Mouse (Mus musculus): ENCODE results near the gene Sema3a. TPM values are rescaled to one million over a fixed set of nuclear protein-coding genes. Genes with fewer than 3 reads are reported as not detected.

Sema3a gene
- total RNA-seq, 2 experiments from 2014 or later, result 1.5 to 1.8 TPM

DNA sequence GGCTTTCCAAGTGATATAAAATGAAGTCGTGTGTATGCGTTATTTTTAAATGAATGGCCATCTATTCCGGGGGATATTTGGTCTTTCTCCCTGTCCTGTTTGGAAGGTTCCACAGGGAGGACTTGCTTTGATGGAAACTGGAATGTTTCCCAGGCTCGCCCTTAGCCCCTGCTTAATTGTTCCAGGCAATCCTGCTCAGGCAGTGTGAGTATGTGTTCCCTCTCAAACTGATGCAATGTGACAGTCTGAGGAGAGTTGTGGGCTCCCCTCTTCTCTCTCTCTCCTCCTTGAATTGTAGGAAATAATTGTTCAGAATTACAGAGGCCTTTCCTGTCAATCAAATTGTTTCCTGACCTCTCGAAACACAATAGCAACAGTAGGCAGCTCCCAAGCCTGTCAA lies 202.1 kb downstream of the Sema3a start:
- no peak for DNase-seq

DNA sequence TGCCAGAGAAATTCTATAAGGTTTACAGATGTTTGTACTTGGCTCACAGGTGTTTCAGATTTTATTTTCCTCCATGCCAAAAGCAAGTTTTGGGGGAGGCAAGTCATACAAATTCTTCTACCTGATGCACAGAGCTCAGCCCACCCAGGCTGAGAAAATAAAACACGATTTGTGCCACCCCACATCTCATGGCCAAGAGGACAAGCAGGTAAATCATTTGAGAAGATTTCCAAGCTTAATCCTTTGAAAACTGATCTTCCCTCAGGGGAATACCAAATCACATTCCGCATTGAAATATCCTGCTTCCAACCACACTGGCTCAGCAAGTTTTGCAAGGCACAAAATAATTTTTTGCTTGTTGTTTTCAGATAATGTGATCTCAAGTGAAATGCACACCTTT lies 206.2 kb downstream of the Sema3a start:
- DNase-seq, result no peak

DNA sequence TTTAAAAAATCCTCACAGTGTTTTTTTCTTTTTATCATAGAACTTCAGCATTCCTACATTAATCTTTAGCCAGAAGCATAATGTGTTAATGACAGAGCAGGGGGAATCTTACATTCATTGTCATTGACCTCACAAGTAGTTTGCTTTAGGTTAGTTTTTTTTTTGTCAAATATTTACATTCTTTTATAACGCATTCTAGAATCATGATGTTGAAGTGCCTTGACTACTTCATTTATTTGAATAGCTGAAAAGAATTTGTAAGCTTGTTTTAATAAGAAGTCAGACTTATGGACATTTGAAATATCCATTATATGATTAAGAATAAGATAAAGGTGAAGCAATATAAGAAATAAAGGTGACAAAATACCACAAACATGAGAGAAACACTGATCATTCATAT lies 212.5 kb downstream of the Sema3a start:
- no peak for DNase-seq

DNA sequence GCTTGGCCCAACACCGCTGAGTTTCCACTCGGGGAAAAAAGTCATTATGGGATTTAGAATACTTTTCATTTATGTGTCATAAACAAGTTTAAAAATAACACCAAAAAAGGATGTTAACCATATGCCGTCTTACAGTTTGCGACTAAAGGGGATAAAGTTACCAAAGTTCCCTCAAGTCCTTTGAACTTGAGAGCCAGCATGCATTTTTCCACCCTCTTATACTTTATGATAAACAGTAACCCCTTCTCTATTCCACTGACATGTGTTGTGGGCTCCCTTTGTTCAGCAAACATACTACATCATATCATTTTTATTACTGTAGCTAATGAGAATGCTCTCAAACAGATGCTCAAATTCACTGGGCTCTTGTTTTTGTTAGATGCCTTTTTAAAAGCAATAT lies 221.9 kb downstream of the Sema3a start:
- no peak for DNase-seq

DNA sequence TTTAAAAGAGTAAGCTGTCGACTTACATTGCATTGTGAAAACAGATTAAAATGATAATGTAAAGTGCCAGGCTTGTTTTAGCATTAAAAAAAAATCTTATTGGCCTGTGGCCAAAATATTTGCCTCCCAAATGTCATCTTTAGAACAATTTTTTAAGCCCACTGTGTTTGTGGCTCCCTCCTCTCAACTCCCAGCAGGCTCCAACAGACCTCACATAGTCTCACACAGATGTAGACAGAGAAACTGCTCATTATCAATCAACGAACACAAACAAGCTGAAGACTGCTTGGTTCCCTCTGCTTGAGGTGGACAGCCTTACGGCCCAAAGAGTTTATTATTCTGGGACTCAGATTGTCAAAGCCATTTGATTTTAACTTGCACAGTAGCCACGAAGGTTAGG lies 226.4 kb downstream of the Sema3a start:
- DNase-seq, result no peak

DNA sequence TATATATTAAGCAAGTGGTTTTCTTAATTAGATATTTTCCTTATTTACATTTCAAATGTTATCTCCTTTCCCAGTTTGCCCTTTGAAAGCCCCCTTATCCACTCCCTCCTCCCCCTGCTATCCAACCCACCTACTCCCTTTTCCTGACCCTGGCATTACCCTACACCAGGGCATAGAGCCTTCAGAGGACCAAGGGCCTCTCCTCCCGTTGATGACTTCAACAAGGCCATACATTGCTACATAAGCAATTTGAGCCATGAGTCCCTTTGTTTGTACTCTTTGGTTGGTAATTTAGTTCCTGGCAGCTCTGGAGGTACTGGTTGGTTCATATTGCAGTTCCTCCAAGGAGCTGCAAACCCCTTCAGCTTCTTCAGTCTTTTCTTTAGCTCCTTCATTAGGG lies 227.8 kb downstream of the Sema3a start:
- DNase-seq, result no peak

DNA sequence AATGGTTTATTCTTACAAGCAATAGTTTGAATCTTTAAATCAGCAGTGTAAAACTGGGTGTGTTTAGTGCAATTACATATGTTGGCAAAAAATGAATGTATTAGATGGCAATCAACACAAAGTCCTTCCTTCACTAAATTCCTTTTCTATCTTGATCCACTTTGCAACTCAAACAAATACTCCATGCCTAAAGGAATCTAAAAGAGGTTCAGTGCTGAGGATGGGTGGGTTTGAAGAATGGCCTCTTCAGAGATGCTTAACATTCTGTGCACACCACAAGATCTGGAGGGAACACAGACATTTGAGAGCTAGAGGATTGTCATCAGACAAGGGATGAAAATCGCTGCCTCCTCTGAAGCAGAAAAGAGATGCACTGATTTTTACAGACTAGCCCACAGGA lies 228.3 kb downstream of the Sema3a start:
- DNase-seq, result no peak

DNA sequence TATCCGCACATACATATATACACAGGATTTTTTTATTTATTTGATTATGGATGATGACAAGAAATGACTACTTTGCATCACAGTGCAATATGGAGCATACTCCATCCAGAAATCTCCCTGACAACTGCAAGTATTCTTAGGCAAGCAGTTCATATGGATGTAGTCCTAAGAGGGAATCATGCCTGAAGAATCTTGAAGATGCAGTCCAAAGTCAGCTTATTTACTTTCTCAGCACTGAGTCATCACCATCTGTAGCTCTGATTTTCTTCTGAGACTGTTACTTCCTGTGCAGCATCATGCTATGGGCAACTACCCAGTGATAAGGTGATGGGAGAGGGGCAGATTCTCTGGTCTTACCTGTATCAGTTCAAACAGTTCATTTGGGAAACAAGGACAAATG lies 229.7 kb downstream of the Sema3a start:
- no peak for DNase-seq

DNA sequence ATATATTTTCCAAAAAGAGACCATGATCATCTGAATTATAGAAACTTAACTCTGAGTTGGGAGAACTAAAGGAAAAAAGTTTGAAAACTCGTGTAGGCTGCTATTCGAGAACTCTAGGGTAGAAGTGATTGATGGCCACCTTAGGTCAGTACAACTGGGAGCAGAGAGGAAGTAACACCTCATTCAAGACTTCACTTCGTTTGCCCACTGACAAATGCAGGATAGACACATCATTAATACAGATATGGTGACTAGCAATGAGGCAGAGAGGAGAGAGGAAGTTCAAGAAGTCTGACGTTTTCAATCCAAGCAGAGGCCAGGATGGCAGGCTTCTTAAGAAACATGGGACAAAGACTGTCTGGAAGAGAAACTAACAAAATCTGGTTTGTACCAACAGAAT lies 233.6 kb downstream of the Sema3a start:
- DNase-seq, result no peak

DNA sequence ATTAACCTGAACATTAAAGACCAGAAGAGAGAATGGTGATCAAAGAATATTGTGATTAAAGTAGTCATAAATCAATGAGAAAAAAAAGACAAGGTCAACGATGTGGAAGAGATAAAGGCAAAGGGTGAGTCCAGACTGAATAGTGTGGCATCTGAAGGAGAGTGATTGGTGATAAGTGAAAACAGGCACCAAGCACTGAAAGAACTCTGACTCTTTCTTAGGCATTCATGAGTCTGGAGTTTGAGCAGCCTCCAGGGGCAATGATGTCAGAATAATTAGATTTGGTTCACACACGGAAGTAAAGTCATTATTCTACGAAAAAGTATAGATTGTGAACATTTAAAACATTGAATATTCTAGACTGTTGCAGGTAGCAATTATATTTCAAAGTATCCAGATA lies 235.5 kb downstream of the Sema3a start:
- no peak for DNase-seq

DNA sequence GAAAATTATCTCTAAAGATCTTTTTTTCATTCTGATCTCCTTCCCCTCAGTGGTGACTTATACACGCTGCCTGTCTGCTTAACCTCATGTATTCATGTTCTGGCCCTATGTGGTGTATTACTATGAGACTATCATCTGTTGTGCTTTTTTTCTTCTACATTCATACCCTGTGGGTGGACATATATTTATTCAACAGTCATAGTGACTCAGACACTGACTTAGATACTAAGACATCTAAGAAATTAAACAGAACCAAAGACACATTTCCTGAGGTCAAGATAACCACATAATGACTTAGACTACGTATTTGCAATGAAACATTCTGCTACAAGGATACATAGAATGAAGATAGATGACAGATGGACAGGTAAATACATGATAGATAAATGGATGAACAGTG lies 239.9 kb downstream of the Sema3a start:
- no peak for DNase-seq

DNA sequence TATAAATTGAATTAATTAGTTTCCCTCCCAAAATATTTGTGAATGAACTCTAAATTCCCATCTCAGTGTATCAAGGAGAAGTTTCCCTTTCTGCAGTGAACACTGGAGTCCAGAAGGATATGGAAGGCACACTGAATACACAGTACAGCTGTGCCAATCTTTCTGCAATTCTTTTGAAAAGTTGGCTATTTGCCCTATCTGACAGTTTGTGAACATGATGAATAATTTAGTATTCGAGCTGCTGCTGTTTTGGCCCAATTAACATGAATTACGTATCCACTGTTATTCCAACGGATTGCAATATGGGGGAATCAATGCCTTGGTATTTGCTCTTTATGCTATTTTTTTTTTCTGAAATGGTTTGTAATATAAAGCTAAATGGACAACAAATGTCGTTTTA lies 254.0 kb downstream of the Sema3a start:
- DNase-seq, result no peak

DNA sequence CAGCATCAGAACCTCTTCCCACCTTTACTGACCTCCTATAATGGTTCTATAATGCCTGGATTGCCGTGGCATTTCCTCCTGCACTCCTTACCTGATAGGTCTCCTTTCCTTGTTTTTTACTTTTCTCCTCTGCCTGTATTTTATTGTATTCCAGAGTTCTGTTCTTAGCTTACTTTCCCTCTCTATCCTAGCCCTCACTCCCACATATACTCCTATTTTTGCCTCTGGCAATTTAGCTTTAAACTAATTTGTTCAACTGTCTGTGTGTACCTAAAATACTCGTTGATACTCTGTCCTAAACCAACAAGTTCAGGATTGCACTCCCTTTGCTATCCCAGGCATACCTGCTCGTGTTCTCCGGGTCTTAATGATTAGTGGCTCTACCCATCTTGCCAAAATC lies 258.8 kb downstream of the Sema3a start:
- DNase-seq, result no peak

DNA sequence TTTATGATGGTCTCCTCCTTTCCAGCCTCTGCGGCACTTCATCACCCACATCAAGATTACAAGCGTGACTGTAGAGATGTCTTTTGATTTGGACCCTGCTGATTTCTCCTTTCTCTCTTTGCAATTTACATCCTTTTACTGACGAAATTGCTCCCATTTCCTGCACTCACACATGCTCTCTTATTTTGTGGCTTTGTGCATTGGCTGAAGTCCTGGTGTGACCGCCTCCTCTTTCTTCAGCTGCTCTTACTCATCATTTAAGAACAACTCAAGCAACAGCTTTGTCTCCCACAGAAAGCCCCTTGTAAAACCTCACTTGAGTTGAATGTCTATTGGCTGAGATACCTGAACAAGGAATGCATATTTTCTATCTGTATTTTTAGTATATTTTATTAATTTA lies 259.5 kb downstream of the Sema3a start:
- no peak for DNase-seq

DNA sequence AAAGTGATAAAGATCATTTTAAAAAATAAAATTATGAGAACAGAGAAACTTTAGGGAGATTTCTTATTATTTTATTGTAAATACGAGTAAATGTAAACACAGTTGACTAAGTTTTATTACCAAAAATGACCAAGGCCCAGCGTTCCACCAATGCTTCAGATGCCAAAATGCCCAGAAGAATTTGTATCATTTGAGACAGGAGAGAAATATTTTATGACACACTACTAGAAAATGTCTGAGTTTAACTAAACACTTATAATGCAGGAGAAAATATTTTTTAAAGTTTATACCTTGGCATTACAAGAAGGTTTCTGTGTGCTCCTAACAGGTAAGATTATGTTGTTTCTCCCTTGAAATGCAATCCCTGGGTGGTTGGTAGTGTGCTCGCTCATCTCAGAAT lies 261.4 kb downstream of the Sema3a start:
- no peak for DNase-seq

DNA sequence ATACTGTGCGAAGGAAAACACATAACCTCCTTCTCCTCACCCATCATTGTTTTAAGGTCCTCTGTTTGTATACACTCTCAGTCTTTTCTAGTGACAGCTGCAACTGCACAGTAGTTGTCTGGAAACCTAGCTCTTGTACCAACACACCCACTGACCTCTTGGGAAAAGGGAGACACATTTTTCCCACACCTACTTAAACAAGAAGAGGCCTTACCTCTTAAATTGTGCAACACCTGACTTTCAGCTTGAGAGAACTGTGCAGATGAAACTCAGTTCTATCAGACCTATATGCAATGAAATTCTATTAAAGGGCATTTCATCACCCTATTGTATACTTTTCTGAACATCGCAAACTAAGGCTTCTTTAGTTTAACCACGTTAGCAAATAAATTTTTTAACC lies 262.5 kb downstream of the Sema3a start:
- no peak for DNase-seq

DNA sequence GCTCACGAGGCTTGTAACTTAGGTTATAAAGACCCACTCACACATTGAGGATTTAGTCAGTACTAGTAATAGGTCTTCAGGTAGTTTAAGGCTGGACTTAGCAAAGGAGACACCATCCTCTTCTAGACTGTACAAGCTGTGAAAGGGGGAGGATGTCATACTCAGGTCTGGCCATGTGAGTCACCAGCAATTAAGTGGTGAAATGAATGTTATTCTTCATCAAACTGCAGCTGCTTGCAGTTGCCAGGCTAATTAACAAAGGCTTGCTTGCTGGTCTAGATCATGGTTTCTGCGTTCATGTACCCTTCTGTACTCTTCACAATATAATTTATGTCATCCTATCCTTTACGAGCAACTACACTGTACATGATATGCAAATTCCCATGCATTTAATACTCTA lies 264.8 kb downstream of the Sema3a start:
- DNase-seq, result no peak

DNA sequence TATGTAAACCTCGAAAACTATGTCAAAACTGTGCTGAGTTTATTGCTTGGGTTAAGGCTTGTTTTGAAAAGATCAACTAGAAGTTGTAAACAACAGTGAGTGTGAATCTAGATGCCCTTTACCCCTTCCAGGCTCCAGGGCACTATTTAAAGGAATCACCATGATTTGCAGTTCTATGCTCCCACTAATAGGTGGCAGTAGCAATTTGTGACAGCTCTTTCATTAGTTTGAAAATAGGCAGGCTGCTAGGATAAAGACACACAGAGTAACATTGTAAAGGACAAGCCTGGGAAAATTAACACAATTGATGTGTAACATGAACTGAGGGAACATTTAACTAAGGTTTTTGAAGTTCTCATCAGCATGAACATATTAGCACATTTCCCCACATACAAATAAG lies 280.2 kb downstream of the Sema3a start:
- no peak for DNase-seq

DNA sequence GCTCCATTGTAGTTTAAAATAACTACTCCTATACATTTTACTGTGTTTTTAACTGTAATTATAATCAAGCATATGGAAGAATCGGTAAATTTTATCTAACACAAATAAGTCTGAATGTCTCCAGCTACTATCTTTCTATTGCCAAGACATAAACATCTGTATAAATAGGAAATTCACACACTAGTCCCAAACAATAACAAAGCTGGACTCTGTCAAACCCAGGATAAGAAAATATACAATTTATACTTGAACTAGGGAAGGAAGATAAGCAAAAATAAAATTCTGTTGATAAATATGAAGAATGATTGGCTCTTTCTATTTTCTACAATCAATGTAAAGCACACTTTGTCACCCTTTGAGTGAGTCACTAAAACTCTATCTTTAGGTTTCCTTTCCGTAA lies 280.9 kb downstream of the Sema3a start:
- DNase-seq, result no peak

DNA sequence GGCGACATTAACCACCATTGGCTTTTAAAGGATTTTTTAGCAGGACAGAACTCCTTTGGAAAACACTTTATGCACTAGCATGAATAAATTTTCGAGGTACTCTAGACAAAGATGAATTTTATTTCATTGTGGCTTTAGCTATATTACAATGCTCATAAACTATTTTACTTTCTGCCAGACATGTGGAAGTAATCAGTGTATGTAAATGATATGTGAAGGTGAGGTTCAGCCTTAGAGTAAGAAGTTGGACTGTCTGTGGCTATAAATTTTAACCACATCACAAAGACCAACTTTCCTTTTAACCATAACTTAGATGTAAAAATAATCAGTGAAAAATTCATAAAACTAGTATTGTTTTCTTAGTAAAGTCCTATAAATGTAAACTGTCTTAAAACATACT lies 286.7 kb downstream of the Sema3a start:
- no peak for DNase-seq

DNA sequence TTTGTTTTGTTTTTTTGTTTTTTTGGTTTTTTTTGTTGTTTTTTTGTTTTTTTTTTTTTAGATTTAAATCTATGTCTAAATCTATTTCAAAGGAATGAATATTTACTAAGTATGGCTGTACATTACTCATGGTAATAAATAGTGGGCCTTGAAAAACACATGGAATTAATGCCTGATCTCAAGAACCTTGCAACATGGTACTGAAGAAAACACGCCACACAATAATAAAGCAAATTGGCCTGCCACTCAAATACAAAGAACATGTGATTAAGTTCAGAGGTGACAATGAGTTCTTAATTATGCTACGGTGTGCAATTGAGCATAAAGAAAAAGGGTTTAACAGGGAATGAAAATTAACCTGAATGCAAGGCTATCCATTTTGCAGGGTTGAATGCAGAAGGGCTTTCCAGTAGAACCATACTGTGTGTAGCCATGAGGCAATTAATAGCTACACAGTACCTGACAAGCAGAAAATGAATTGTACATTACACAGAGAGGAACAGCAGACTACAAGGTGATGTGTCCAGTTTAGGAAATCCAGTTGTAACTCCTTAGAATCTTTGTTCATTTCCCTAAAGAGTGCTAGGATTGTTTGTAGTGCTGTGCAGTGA lies 288.8 kb downstream of the Sema3a start:
- no peak for DNase-seq

DNA sequence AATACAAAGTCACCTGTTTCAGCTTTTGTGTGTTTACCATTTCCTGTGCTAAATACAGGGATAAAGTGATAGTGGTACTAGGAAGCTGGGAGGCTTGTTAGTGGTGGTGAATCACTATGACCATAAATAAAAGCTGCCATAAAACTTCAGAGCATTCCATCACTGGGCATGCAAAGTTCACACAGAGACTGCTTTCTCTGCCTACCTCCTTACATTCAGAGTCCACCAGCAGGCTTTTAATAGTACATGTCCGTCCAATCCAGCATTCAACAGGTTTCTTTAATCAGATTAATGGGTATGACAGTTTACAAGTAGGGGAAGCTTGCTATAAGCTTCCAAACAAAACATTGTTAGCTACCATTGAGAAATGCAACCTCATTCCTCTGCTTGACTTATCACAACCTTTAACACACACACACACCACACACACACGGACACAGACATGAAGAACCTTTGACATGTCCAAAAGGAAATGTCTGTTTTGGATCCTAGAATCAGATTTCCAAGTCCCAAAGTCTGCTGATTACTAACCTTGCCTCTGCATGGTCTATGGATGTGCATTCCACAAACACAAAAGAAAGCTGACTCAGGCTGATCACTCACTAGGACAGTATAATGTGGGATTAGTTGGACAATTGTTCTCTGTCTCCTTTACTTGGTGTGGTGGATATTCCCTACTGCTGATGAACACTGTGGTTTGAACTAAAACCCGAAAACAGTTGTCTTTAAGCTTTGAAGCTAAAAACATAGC lies 291.9 kb downstream of the Sema3a start:
- DNase-seq, result no peak

DNA sequence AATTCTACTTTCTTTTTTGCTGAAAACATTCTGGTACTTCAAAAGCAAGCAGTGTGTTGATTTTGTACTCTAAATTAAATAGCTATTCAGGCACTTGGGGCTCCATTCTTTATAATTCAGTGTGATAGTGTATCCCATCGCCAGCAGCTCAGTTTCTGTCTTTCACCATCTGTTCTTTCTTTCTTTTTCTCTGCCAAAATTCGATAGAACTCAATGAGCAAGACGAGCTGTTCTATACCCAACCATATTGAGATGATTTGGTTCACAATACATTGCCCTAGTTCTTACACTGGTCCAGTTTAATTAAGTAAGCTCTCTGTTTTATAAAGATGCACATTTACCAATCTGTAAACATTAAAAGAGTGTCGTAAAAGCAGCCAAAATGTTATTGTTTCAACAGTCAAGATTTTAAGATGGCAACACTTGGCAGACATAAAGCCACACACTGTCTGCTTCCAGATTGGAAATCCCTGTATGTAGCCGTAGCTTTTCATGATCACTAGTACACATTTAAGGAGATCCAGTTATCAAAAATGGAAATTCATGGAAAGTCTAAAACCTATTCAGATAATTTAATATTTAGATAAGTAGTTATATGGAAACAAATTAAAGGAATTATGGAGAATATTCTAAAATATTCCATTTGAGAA lies 296.2 kb downstream of the Sema3a start:
- DNase-seq, result no peak

DNA sequence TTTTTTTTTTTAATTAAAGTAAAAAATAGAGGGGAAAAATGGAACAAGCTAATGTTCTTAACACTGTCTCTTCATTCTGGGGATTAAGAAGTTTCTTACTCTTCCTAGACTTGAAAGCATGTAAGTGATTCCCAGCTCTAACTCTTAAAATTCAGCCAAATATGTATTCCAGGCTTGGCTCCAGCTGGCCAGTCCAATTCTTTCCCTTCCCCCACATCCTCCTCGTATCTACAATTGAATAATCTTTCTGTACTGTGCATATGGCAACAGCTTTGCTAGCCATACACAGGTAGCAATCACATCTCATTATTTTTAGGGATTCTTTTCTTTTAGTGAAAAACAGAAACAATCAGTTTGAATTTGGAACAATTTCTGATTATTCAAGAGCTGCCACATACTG lies 303.5 kb downstream of the Sema3a start:
- DNase-seq, result no peak
